Mouse (Mus musculus) C2C12 (cell line): ENCODE results near the gene Gucy1b2.

ENCODE experiments used
- CEBPB ChIP-seq: IDR thresholded peaks from one replicate; pipeline ENCODE4 v1.6.1; 2011; ENCODE audit warnings: low read depth, mild to moderate bottlenecking, control low read depth, moderate library complexity
- CTCF ChIP-seq: IDR thresholded peaks from one replicate; pipeline ENCODE4 v1.5.1; 2011; ENCODE audit not compliant: control insufficient read depth, insufficient read depth, insufficient read length
- FOSL1 ChIP-seq: IDR thresholded peaks from one replicate; pipeline ENCODE4 v1.8.0; 2011; ENCODE audit warnings: mild to moderate bottlenecking, low read length; ENCODE audit not compliant: poor library complexity, insufficient read depth, severe bottlenecking
- MAX ChIP-seq: IDR thresholded peaks from one replicate; pipeline ENCODE4 v1.6.1; 2011; ENCODE audit warnings: mild to moderate bottlenecking, control low read depth
- MYOD1 ChIP-seq: IDR thresholded peaks from one replicate; pipeline ENCODE4 v1.6.1; 2011; ENCODE audit warnings: low read depth; ENCODE audit not compliant: control insufficient read depth, insufficient read length
- MYOG ChIP-seq: IDR thresholded peaks from one replicate; pipeline ENCODE4 v1.6.1; 2011; ENCODE audit not compliant: control insufficient read depth, insufficient read length; ENCODE audit errors: extremely low read depth
- USF1 ChIP-seq: IDR thresholded peaks from one replicate; pipeline ENCODE4 v1.6.1; 2011; ENCODE audit warnings: low read depth, mild to moderate bottlenecking, control low read depth, moderate library complexity

DNA sequence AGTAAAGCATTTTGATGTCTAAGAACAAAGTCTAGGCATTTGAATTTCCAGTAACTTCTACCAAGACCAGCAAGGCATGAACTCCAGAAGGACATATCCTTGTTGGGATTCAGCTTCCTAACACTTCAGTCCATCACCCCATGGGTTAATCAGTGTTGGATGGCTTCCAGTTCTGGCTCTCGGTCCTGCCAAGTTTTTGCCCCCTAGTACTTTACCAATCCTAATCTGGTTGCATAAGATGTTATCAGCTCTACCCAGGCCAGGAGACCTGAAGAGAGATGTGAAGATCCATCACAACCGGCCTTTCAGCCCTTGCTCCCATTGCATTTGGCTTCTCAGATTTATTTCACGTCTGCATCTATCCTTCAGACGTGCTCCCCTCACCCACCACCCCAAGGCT is 33.8 kb downstream of the Gucy1b2 start:
- TF ChIP-seq CTCF (no peak), USF1 (no peak), MYOG (no peak), MYOD1 (no peak), MAX (no peak), CEBPB (no peak), FOSL1 (no peak)
